Mouse (Mus musculus): ENCODE measurements around the gene Gipc3.
A peak's percentile ranks its signal among the peaks of the same experiment; 100 is the strongest.

Gene Gipc3

GRCm38 (mm10) chr10:81319741-81320549 is 23.1 kb downstream of the Gipc3 start:
- peak; percentile 76 for DNase-seq

- DNase-seq: peak; percentile 77
Measured at GRCm38 (mm10) chr10:81319330-81319699, 23.8 kb downstream of the Gipc3 start.

- peak; percentile 81 for DNase-seq
Measured at GRCm38 (mm10) chr10:81318589-81319329, 24.3 kb downstream of the Gipc3 start.

- DNase-seq: peak; percentile 68
Measured at GRCm38 (mm10) chr10:81317273-81317672, 25.8 kb downstream of the Gipc3 start.

GRCm38 (mm10) chr10:81316338-81317060 is 26.6 kb downstream of the Gipc3 start:
- DNase-seq: no peak

- peak; percentile 54 for DNase-seq
Measured at GRCm38 (mm10) chr10:81315587-81315986, 27.5 kb downstream of the Gipc3 start.

- DNase-seq: no peak
Measured at GRCm38 (mm10) chr10:81314201-81314600, 28.9 kb downstream of the Gipc3 start.

GRCm38 (mm10) chr10:81313581-81313980 is 29.5 kb downstream of the Gipc3 start:
- peak; percentile 61 for DNase-seq

- DNase-seq: no peak
Measured at GRCm38 (mm10) chr10:81309571-81309970, 33.5 kb downstream of the Gipc3 start.

- DNase-seq: peak; percentile 55
Measured at GRCm38 (mm10) chr10:81306837-81307682, 36.0 kb downstream of the Gipc3 start.

- DNase-seq: peak; percentile 66
Measured at GRCm38 (mm10) chr10:81306173-81306668, 36.8 kb downstream of the Gipc3 start.

GRCm38 (mm10) chr10:81305663-81306062 is 37.4 kb downstream of the Gipc3 start:
- peak; percentile 78 for DNase-seq

- peak; percentile 84 for DNase-seq
Measured at GRCm38 (mm10) chr10:81304597-81305238, 38.3 kb downstream of the Gipc3 start.

- peak; percentile 47 for DNase-seq
Measured at GRCm38 (mm10) chr10:81303761-81304160, 39.3 kb downstream of the Gipc3 start.

- peak; percentile 65 for DNase-seq
Measured at GRCm38 (mm10) chr10:81303258-81303657, 39.8 kb downstream of the Gipc3 start.

- DNase-seq: peak; percentile 67
Measured at GRCm38 (mm10) chr10:81302781-81303218, 40.3 kb downstream of the Gipc3 start.

GRCm38 (mm10) chr10:81302288-81302687 is 40.8 kb downstream of the Gipc3 start:
- DNase-seq: peak; percentile 63

GRCm38 (mm10) chr10:81301321-81301720 is 41.7 kb downstream of the Gipc3 start:
- DNase-seq: peak; percentile 88

GRCm38 (mm10) chr10:81300352-81300907 is 42.6 kb downstream of the Gipc3 start:
- no peak for DNase-seq

- DNase-seq: peak; percentile 60
Measured at GRCm38 (mm10) chr10:81299585-81300351, 43.3 kb downstream of the Gipc3 start.

Measured in cerebellum, adult 9-11 months (tissue).